Mouse (Mus musculus): ENCODE data around the gene 6030468B19Rik. TPM values are rescaled to one million over a fixed set of nuclear protein-coding genes. Genes with fewer than 3 reads are reported as not detected.

The 6030468B19Rik gene
- polyA plus RNA-seq (2014; fragmentation: Nextera tagmentation; extraction: Ambion mirVana): 1.5 TPM in 1 of 2 replicates, not detected in the other

GRCm38 (mm10) chr11:117797511-117798159, at the start of gene 6030468B19Rik:
Gene 6030468B19Rik (plus strand): TSS chr11:117797660.
- ATAC-seq (ENCODE audit: low FRiP score) (no peak), DNase-seq (ENCODE audit: low spot score) (no peak)
- Histone ChIP-seq H3K4me2 (replicated peaks; ENCODE audit: low read depth, low read length) (no peak within 1 kb of the TSS), H3K27me3 (ENCODE audit: control insufficient read depth, insufficient read depth, low read length) (no peaks in the 10 kb centered on the region), H3K36me3 (ENCODE audit: control insufficient read depth, insufficient read depth, low read length) (no peaks in the 10 kb centered on the region), H3K4me3 (ENCODE audit: low read depth, low read length) (no peak within 1 kb of the TSS), H3K9me3 (ENCODE audit: control insufficient read depth, low read length) (no peaks in the 10 kb centered on the region), H3K27ac (ENCODE audit: low read depth, low read length) (no peak within 1 kb of the TSS), H3K4me1 (replicated peaks; ENCODE audit: control insufficient read depth, insufficient read depth, low read length) (no peaks in the 10 kb centered on the region), H3K9ac (ENCODE audit: low read depth, low read length) (no peak within 1 kb of the TSS)
- WGBS: 58% methylated on average over 9 of the region's 9 CpGs

GRCm38 (mm10) chr11:117748628-117749027, 48.8 kb upstream of the 6030468B19Rik start:
- ATAC-seq (ENCODE audit: low FRiP score): no peak
- Histone ChIP-seq H3K9me3 (ENCODE audit: control insufficient read depth, low read length) (no peaks in the 10 kb centered on the region), H3K27me3 (ENCODE audit: control insufficient read depth, insufficient read depth, low read length) (no peaks in the 10 kb centered on the region), H3K9ac (ENCODE audit: low read depth, low read length) (no peak overlapping the region), H3K27ac (ENCODE audit: low read depth, low read length) (no peak overlapping the region), H3K4me2 (replicated peaks; ENCODE audit: low read depth, low read length) (no peak overlapping the region), H3K4me3 (ENCODE audit: low read depth, low read length) (no peak overlapping the region), H3K36me3 (ENCODE audit: control insufficient read depth, insufficient read depth, low read length) (peaks cover 14% of the 10 kb centered on the region), H3K4me1 (replicated peaks; ENCODE audit: control insufficient read depth, insufficient read depth, low read length) (no peaks in the 10 kb centered on the region)
- 85% methylated on average over 4 of the region's 4 CpGs for WGBS
- no peak for DNase-seq (ENCODE audit: low spot score)

GRCm38 (mm10) chr11:117749414-117749813, 48.0 kb upstream of the 6030468B19Rik start:
- Histone ChIP-seq H3K36me3 (ENCODE audit: control insufficient read depth, insufficient read depth, low read length) (peaks cover 15% of the 10 kb centered on the region), H3K4me1 (replicated peaks; ENCODE audit: control insufficient read depth, insufficient read depth, low read length) (no peaks in the 10 kb centered on the region), H3K9ac (ENCODE audit: low read depth, low read length) (no peak overlapping the region), H3K4me2 (replicated peaks; ENCODE audit: low read depth, low read length) (no peak overlapping the region), H3K9me3 (ENCODE audit: control insufficient read depth, low read length) (no peaks in the 10 kb centered on the region), H3K4me3 (ENCODE audit: low read depth, low read length) (no peak overlapping the region), H3K27me3 (ENCODE audit: control insufficient read depth, insufficient read depth, low read length) (no peaks in the 10 kb centered on the region), H3K27ac (ENCODE audit: low read depth, low read length) (no peak overlapping the region)
- ATAC-seq (ENCODE audit: low FRiP score) (no peak), DNase-seq (ENCODE audit: low spot score) (no peak)
- WGBS: 92% methylated on average over 10 of the region's 10 CpGs

GRCm38 (mm10) chr11:117751544-117751943, 45.9 kb upstream of the 6030468B19Rik start:
- Histone ChIP-seq H3K36me3 (ENCODE audit: control insufficient read depth, insufficient read depth, low read length) (peaks cover 30% of the 10 kb centered on the region), H3K4me3 (ENCODE audit: low read depth, low read length) (no peak overlapping the region), H3K9ac (ENCODE audit: low read depth, low read length) (no peak overlapping the region), H3K9me3 (ENCODE audit: control insufficient read depth, low read length) (no peaks in the 10 kb centered on the region), H3K4me2 (replicated peaks; ENCODE audit: low read depth, low read length) (no peak overlapping the region), H3K4me1 (replicated peaks; ENCODE audit: control insufficient read depth, insufficient read depth, low read length) (no peaks in the 10 kb centered on the region), H3K27me3 (ENCODE audit: control insufficient read depth, insufficient read depth, low read length) (no peaks in the 10 kb centered on the region), H3K27ac (ENCODE audit: low read depth, low read length) (no peak overlapping the region)
- WGBS: 87% methylated on average over 6 of the region's 6 CpGs
- ATAC-seq (ENCODE audit: low FRiP score) (no peak), DNase-seq (ENCODE audit: low spot score) (no peak)

GRCm38 (mm10) chr11:117755891-117756290, 41.6 kb upstream of the 6030468B19Rik start:
- ATAC-seq (ENCODE audit: low FRiP score): no peak
- H3K27me3 ChIP-seq (ENCODE audit: control insufficient read depth, insufficient read depth, low read length): no peaks in the 10 kb centered on the region
- no peak overlapping the region for H3K4me3 ChIP-seq (ENCODE audit: low read depth, low read length)
- no peak overlapping the region for H3K9ac ChIP-seq (ENCODE audit: low read depth, low read length)
- DNase-seq (ENCODE audit: low spot score): no peak
- peaks cover 38% of the 10 kb centered on the region for H3K36me3 ChIP-seq (ENCODE audit: control insufficient read depth, insufficient read depth, low read length)
- H3K27ac ChIP-seq (ENCODE audit: low read depth, low read length): no peak overlapping the region
- H3K4me2 ChIP-seq (replicated peaks; ENCODE audit: low read depth, low read length): no peak overlapping the region
- no peaks in the 10 kb centered on the region for H3K4me1 ChIP-seq (replicated peaks; ENCODE audit: control insufficient read depth, insufficient read depth, low read length)
- H3K9me3 ChIP-seq (ENCODE audit: control insufficient read depth, low read length): no peaks in the 10 kb centered on the region
- WGBS: 95% methylated on average over 7 of the region's 7 CpGs

GRCm38 (mm10) chr11:117759267-117759666, 38.2 kb upstream of the 6030468B19Rik start:
- H3K4me3 ChIP-seq (ENCODE audit: low read depth, low read length): no peak overlapping the region
- DNase-seq (ENCODE audit: low spot score) (no peak), ATAC-seq (ENCODE audit: low FRiP score) (no peak)
- no peaks in the 10 kb centered on the region for H3K4me1 ChIP-seq (replicated peaks; ENCODE audit: control insufficient read depth, insufficient read depth, low read length)
- H3K27me3 ChIP-seq (ENCODE audit: control insufficient read depth, insufficient read depth, low read length): no peaks in the 10 kb centered on the region
- H3K27ac ChIP-seq (ENCODE audit: low read depth, low read length): no peak overlapping the region
- H3K36me3 ChIP-seq (ENCODE audit: control insufficient read depth, insufficient read depth, low read length): peaks cover 32% of the 10 kb centered on the region
- H3K9me3 ChIP-seq (ENCODE audit: control insufficient read depth, low read length): no peaks in the 10 kb centered on the region
- no peak overlapping the region for H3K4me2 ChIP-seq (replicated peaks; ENCODE audit: low read depth, low read length)
- 95% methylated on average over 10 of the region's 10 CpGs for WGBS
- no peak overlapping the region for H3K9ac ChIP-seq (ENCODE audit: low read depth, low read length)

- no peak overlapping the region for H3K4me3 ChIP-seq (ENCODE audit: low read depth, low read length)
- H3K27ac ChIP-seq (ENCODE audit: low read depth, low read length): no peak overlapping the region
- H3K27me3 ChIP-seq (ENCODE audit: control insufficient read depth, insufficient read depth, low read length): no peaks in the 10 kb centered on the region
- ATAC-seq (ENCODE audit: low FRiP score) (no peak), DNase-seq (ENCODE audit: low spot score) (no peak)
- no peak overlapping the region for H3K4me2 ChIP-seq (replicated peaks; ENCODE audit: low read depth, low read length)
- WGBS: 94% methylated on average over 26 of the region's 26 CpGs
- no peak overlapping the region for H3K9ac ChIP-seq (ENCODE audit: low read depth, low read length)
- H3K9me3 ChIP-seq (ENCODE audit: control insufficient read depth, low read length): no peaks in the 10 kb centered on the region
- no peaks in the 10 kb centered on the region for H3K4me1 ChIP-seq (replicated peaks; ENCODE audit: control insufficient read depth, insufficient read depth, low read length)
- H3K36me3 ChIP-seq (ENCODE audit: control insufficient read depth, insufficient read depth, low read length): peaks cover 26% of the 10 kb centered on the region
These were observed 36.9 kb upstream of the 6030468B19Rik start for GRCm38 (mm10) chr11:117760374-117761119.

GRCm38 (mm10) chr11:117761801-117762200, 35.7 kb upstream of the 6030468B19Rik start:
- no peaks in the 10 kb centered on the region for H3K9me3 ChIP-seq (ENCODE audit: control insufficient read depth, low read length)
- no peak overlapping the region for H3K4me2 ChIP-seq (replicated peaks; ENCODE audit: low read depth, low read length)
- no peaks in the 10 kb centered on the region for H3K27me3 ChIP-seq (ENCODE audit: control insufficient read depth, insufficient read depth, low read length)
- H3K4me3 ChIP-seq (ENCODE audit: low read depth, low read length): no peak overlapping the region
- ATAC-seq (ENCODE audit: low FRiP score): no peak
- DNase-seq (ENCODE audit: low spot score): no peak
- H3K36me3 ChIP-seq (ENCODE audit: control insufficient read depth, insufficient read depth, low read length): peaks cover 19% of the 10 kb centered on the region
- H3K9ac ChIP-seq (ENCODE audit: low read depth, low read length): no peak overlapping the region
- 93% methylated on average over 13 of the region's 13 CpGs for WGBS
- no peak overlapping the region for H3K27ac ChIP-seq (ENCODE audit: low read depth, low read length)
- H3K4me1 ChIP-seq (replicated peaks; ENCODE audit: control insufficient read depth, insufficient read depth, low read length): no peaks in the 10 kb centered on the region

GRCm38 (mm10) chr11:117762246-117762645, 35.2 kb upstream of the 6030468B19Rik start:
- Histone ChIP-seq H3K36me3 (ENCODE audit: control insufficient read depth, insufficient read depth, low read length) (peaks cover 16% of the 10 kb centered on the region), H3K4me1 (replicated peaks; ENCODE audit: control insufficient read depth, insufficient read depth, low read length) (no peaks in the 10 kb centered on the region), H3K9ac (ENCODE audit: low read depth, low read length) (no peak overlapping the region), H3K4me2 (replicated peaks; ENCODE audit: low read depth, low read length) (no peak overlapping the region), H3K27me3 (ENCODE audit: control insufficient read depth, insufficient read depth, low read length) (no peaks in the 10 kb centered on the region), H3K4me3 (ENCODE audit: low read depth, low read length) (no peak overlapping the region), H3K9me3 (ENCODE audit: control insufficient read depth, low read length) (no peaks in the 10 kb centered on the region), H3K27ac (ENCODE audit: low read depth, low read length) (no peak overlapping the region)
- DNase-seq (ENCODE audit: low spot score): no peak
- ATAC-seq (ENCODE audit: low FRiP score): no peak
- 90% methylated on average over 12 of the region's 12 CpGs for WGBS

Data from hindbrain, embryonic 11.5 days (tissue).